Mouse (Mus musculus) forebrain, embryonic 14.5 days (tissue): Measurements from ENCODE around the gene Gm49388. TPM values are rescaled to one million over a fixed set of nuclear protein-coding genes. Genes with fewer than 3 reads are reported as not detected.

ENCODE experiments used
- ATAC-seq: fragments of 200-750 bp; cut with Nextera tagmentation; 2 replicates; pipeline ENCODE4 v1.8.0; 2017; ENCODE audit warnings: mild to moderate bottlenecking, moderate library complexity
- DNase-seq: peaks from one replicate; pipeline ENCODE4 v3.0.0-alpha.2; 2015; ENCODE audit warnings: low spot score
- H3K27ac ChIP-seq: fragments of 300-500 bp; sonication (generic); 2 replicates; pipeline ENCODE4 v1.5.1; 2014; ENCODE audit warnings: low read depth, mild to moderate bottlenecking, control low read depth, low read length, moderate library complexity
- H3K27me3 ChIP-seq: fragments of 300-500 bp; sonication (generic); replicated peaks from 2 replicates; pipeline ENCODE4 v1.6.1; 2014; ENCODE audit warnings: low read length, control low read depth, mixed read lengths; ENCODE audit not compliant: control insufficient read depth, insufficient read depth
- H3K36me3 ChIP-seq: fragments of 300-500 bp; sonication (generic); 2 replicates; pipeline ENCODE4 v1.6.1; 2014; ENCODE audit warnings: low read length, control low read depth; ENCODE audit not compliant: control insufficient read depth, insufficient read depth
- H3K4me1 ChIP-seq: fragments of 300-500 bp; sonication (generic); 2 replicates; pipeline ENCODE4 v1.6.1; 2014; ENCODE audit warnings: antibody characterized with exemption, low read length, control low read depth; ENCODE audit not compliant: control insufficient read depth, insufficient read depth
- H3K4me2 ChIP-seq: fragments of 300-500 bp; sonication (generic); 2 replicates; pipeline ENCODE4 v1.6.1; 2014; ENCODE audit warnings: mild to moderate bottlenecking, control low read depth, low read length
- H3K4me3 ChIP-seq: fragments of 300-500 bp; sonication (generic); 2 replicates; pipeline ENCODE4 v1.5.1; 2014; ENCODE audit warnings: low read depth, low read length, control low read depth
- H3K9ac ChIP-seq: fragments of 300-500 bp; sonication (generic); 2 replicates; pipeline ENCODE4 v1.6.1; 2014; ENCODE audit warnings: mild to moderate bottlenecking, low read length, control low read depth, moderate library complexity
- H3K9me3 ChIP-seq: fragments of 300-500 bp; sonication (generic); replicated peaks from 2 replicates; pipeline ENCODE4 v1.6.1; 2016; ENCODE audit warnings: low read length, control low read depth, mixed read lengths; ENCODE audit not compliant: control insufficient read depth
- WGBS: fragments of 180-500 bp; shearing (Covaris S2); extraction: QIAGEN DNeasy Blood & Tissue Kit; methylation state at CpG from one replicate; pipeline ENCODE4 v1.1.7; 2014; 5-methylcytosine and 5-hydroxymethylcytosine counted together
- polyA plus RNA-seq: library from polyadenylated mRNA; unstranded; fragments of >200 nt; fragmentation: Nextera tagmentation; extraction: Ambion mirVana; gene quantifications from 2 replicates; pipeline ENCODE4 v1.2.1, GENCODE M21; 2014

Gene Gm49388
- polyA plus RNA-seq, 1 experiment from 2014 or later = not detected

DNA sequence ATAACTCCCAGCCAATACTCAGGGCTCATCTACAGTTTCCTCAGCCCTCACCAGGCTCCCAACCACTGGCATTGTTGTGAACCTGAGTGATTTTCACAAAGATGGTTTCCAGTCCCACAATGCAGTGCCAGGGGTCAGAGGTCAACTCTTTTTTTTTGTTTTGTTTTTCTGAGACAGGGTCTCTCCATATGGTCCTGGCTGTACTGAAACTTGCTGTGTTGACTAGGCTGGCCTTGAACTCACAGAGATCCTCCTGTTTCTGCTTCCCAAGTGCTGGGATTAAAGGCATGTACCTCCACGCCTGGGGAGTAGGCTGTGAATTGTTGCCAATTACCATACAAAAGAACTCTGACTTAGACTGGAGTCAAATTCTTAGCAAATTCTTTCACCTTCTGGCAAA is 24.4 kb downstream of the Gm49388 start:
- Histone ChIP-seq H3K9me3 (no peaks in the 10 kb centered on the region), H3K4me2 (no peak overlapping the region), H3K27ac (no peak overlapping the region), H3K27me3 (no peaks in the 10 kb centered on the region), H3K9ac (no peak overlapping the region), H3K4me1 (no peaks in the 10 kb centered on the region), H3K36me3 (peaks cover 50% of the 10 kb centered on the region), H3K4me3 (no peak overlapping the region)
- ATAC-seq (no peak), DNase-seq (no peak)
- WGBS = 80% methylated on average over 1 of the region's 1 CpGs

GRCm38 (mm10) chr7:127810650-127811049 is 25.2 kb downstream of the Gm49388 start:
- 84% methylated on average over 10 of the region's 10 CpGs for WGBS

GRCm38 (mm10) chr7:127811240-127811639 is 25.8 kb downstream of the Gm49388 start:
- H3K9me3 ChIP-seq = no peaks in the 10 kb centered on the region
- peaks cover 51% of the 10 kb centered on the region for H3K36me3 ChIP-seq
- H3K4me3 ChIP-seq = no peak overlapping the region
- WGBS = 90% methylated on average over 4 of the region's 4 CpGs
- H3K4me2 ChIP-seq = no peak overlapping the region
- H3K4me1 ChIP-seq = no peaks in the 10 kb centered on the region
- no peak for ATAC-seq
- no peaks in the 10 kb centered on the region for H3K27me3 ChIP-seq
- DNase-seq = no peak
- H3K27ac ChIP-seq = no peak overlapping the region
- no peak overlapping the region for H3K9ac ChIP-seq

More at GRCm38 (mm10) chr7:127810650-127811049, 25.2 kb downstream of the Gm49388 start:
- Histone ChIP-seq H3K9ac (no peak overlapping the region), H3K4me3 (no peak overlapping the region), H3K36me3 (peaks cover 51% of the 10 kb centered on the region), H3K4me2 (no peak overlapping the region), H3K27me3 (no peaks in the 10 kb centered on the region), H3K9me3 (no peaks in the 10 kb centered on the region), H3K27ac (no peak overlapping the region), H3K4me1 (no peaks in the 10 kb centered on the region)
- DNase-seq (no peak), ATAC-seq (no peak)

DNA sequence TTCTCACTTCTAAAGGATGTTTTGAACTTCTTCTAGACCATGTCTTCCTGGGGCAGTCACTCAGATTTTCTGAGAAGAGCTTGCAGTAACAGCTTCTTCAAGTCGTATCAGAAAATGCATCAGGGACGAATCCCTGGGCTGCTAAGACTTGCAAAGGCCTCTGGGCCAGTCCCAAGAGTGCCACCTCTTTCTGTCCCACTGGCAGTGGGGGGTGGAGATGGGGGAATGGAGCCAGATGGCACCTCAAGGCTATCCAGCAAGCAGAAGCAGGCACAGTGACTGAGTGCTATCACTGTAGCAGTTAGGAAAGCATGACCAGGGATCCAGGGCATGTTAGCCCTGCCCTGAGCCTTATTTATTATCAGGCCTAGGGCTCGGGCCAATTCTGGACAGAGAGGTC is 26.9 kb downstream of the Gm49388 start:
- Histone ChIP-seq H3K4me1 (no peaks in the 10 kb centered on the region), H3K27ac (no peak overlapping the region), H3K4me2 (no peak overlapping the region), H3K36me3 (peaks cover 47% of the 10 kb centered on the region), H3K4me3 (no peak overlapping the region), H3K9ac (no peak overlapping the region), H3K27me3 (no peaks in the 10 kb centered on the region), H3K9me3 (no peaks in the 10 kb centered on the region)
- 90% methylated on average over 3 of the region's 3 CpGs for WGBS
- DNase-seq (no peak), ATAC-seq (no peak)

DNA sequence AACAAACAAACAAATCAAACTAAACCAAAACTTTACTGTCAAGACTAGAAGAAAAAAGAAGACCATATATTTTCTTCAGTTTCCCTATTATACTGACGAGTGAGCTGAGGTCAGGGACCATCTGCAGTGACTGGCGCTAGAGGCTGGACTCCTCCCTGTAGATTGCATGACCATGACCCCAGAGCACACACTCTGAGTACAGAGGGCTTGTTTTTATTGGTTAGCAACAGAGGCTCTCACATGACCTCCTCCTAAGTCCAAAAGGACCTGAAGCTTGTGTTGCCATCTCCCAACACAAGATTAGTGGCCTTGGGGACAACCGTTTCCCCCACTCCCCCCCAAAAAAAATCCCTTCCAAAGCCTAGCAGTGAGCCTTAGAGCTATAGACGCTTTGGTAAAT is 28.4 kb downstream of the Gm49388 start:
- no peak overlapping the region for H3K9ac ChIP-seq
- no peak overlapping the region; the same call in 1 of the 2 replicates for H3K4me2 ChIP-seq
- H3K36me3 ChIP-seq = peaks cover 46% of the 10 kb centered on the region
- peak overlapping the region; percentile 72; the same call in 1 of the 2 replicates for H3K27ac ChIP-seq
- DNase-seq (no peak), ATAC-seq (peak; percentile 42; the same call in 1 of the 2 replicates)
- H3K9me3 ChIP-seq = no peaks in the 10 kb centered on the region
- H3K27me3 ChIP-seq = no peaks in the 10 kb centered on the region
- no peak overlapping the region for H3K4me3 ChIP-seq
- 71% methylated on average over 4 of the region's 4 CpGs for WGBS
- H3K4me1 ChIP-seq = no peaks in the 10 kb centered on the region

- Histone ChIP-seq H3K4me1 (no peaks in the 10 kb centered on the region), H3K27ac (peak overlapping the region; percentile 72), H3K9me3 (no peaks in the 10 kb centered on the region), H3K4me3 (no peak overlapping the region), H3K27me3 (no peaks in the 10 kb centered on the region), H3K4me2 (peak overlapping the region; percentile 9; the same call in 1 of the 2 replicates), H3K36me3 (peaks cover 42% of the 10 kb centered on the region), H3K9ac (no peak overlapping the region)
- DNase-seq = peak; percentile 89
- 52% methylated on average over 19 of the region's 19 CpGs for WGBS
- peak; percentile 92 for ATAC-seq
Measured at GRCm38 (mm10) chr7:127814241-127814921, 29.0 kb downstream of the Gm49388 start.

DNA sequence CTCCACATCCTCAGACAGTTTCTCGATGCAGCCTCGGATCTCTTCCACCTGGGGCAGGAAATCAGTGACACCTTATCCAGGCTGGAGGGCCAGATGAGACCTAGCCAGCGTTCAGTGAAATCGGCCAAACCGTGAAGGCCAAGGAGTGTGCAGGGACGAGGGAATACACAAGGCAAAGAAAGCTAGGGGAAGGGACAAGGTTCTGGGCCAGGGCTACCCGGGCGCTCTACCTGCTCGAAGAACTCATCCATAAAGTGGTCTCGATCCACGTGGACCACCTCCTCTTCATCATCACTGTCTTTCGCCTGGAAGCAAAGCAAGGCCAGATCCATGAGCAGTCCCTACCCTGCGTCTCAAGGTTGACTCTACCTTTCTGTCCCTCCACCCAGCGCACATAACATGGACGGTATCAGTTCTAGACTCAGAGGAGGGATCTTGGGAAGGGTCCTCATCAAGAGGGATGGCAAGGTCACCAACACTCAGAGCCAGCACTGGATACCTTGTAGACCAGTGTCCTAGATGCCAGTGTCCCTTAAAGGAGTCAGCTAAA is 29.8 kb downstream of the Gm49388 start:
- WGBS = 94% methylated on average over 15 of the region's 15 CpGs
- Histone ChIP-seq H3K27me3 (no peaks in the 10 kb centered on the region), H3K9me3 (no peaks in the 10 kb centered on the region), H3K36me3 (peaks cover 34% of the 10 kb centered on the region), H3K4me3 (no peak overlapping the region), H3K4me2 (no peak overlapping the region), H3K9ac (0 out of 2 replicates have a peak overlapping the region, but pooled peaks have one; percentile 13), H3K27ac (peak overlapping the region; percentile 72), H3K4me1 (no peaks in the 10 kb centered on the region)
- no peak for ATAC-seq
- no peak for DNase-seq

DNA sequence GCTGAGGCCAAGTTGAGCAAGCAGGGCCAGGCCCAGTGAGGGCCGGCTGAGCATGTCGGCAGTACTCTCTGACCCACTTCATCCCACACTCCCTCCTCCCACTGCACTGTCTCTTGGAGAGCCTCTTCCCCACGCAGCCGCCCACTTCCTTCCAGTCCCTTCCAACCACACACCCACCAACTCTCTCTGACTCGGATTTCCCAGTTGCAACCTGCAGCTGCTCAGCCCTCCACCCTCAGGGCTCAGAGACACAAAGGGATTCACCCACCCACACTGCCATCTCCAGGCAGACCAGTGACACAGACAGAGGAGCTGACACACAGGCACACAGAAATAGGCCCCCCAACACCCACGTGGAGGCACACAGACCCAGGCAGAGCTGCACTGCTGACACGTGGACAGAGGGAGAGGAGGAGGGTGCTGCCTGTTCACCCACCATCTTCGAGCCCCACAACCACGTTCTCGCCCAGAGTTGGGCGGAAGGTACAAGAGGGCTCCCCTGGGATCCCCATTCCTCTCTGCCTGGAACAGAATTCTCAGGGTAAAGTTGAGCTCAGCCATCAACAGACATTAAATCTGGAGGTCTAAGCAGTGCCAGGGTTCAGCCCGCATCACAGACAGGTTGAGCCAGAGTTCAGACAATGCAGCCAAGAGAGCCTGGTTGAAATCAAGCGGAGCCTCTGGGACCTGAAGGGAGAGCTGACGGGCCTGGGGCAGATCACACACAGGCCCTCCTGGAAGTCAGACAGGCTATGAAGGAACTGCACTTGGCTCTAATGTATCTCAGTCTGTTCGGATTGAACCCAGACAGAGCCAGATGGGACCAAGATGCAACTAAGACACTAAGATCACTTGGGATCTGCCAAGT is 30.8 kb downstream of the Gm49388 start:
- Histone ChIP-seq H3K4me3 (no peak overlapping the region), H3K4me2 (no peak overlapping the region), H3K9me3 (no peaks in the 10 kb centered on the region), H3K9ac (no peak overlapping the region), H3K4me1 (no peaks in the 10 kb centered on the region), H3K36me3 (peaks cover 27% of the 10 kb centered on the region), H3K27ac (no peak overlapping the region), H3K27me3 (no peaks in the 10 kb centered on the region)
- 74% methylated on average over 15 of the region's 15 CpGs for WGBS
- no peak for DNase-seq
- ATAC-seq = no peak
